Mouse (Mus musculus) lung, adult 2 months (tissue): ENCODE measurements around the gene Dennd5b. TPM values are rescaled to one million over a fixed set of nuclear protein-coding genes. Genes with fewer than 3 reads are reported as not detected.

Experiments used
- DNase-seq: peaks from one replicate; pipeline ENCODE4 v3.0.0; 2022
- H3K4me1 ChIP-seq: fragments of 200-500 bp; 2 replicates; pipeline ENCODE4 v1.6.1; 2011; ENCODE audit warnings: low read length; ENCODE audit not compliant: control insufficient read depth, insufficient read depth
- H3K4me3 ChIP-seq: fragments of 200-500 bp; replicated peaks from 2 replicates; pipeline ENCODE3; 2011; ENCODE audit warnings: low read depth, mild to moderate bottlenecking, control low read depth, low read length; ENCODE audit errors: extremely low read depth
- CTCF ChIP-seq: fragments of 200-500 bp; IDR thresholded peaks from 2 replicates; pipeline ENCODE4 v1.5.1; 2011; ENCODE audit warnings: mild to moderate bottlenecking, low read length, control low read depth; ENCODE audit not compliant: insufficient read depth
- POLR2A ChIP-seq: fragments of 200-500 bp; IDR thresholded peaks from 2 replicates; pipeline ENCODE4 v1.6.1; 2011; ENCODE audit warnings: low read depth, mild to moderate bottlenecking, control low read depth, low read length, borderline replicate concordance; ENCODE audit errors: extremely low read depth
- WGBS: fragments of 180-500 bp; shearing (Covaris S2); methylation state at CpG from one replicate; pipeline ENCODE4 v1.1.7; 2018; 5-methylcytosine and 5-hydroxymethylcytosine counted together
- polyA plus RNA-seq: library from polyadenylated mRNA; depleted of rRNA; stranded (reverse); fragments of >200 nt; gene quantifications from 2 replicates; pipeline ENCODE4 v1.2.3, GENCODE M21; 2012

The Dennd5b gene
- polyA plus RNA-seq, 1 experiment: 4.8 TPM

DNA sequence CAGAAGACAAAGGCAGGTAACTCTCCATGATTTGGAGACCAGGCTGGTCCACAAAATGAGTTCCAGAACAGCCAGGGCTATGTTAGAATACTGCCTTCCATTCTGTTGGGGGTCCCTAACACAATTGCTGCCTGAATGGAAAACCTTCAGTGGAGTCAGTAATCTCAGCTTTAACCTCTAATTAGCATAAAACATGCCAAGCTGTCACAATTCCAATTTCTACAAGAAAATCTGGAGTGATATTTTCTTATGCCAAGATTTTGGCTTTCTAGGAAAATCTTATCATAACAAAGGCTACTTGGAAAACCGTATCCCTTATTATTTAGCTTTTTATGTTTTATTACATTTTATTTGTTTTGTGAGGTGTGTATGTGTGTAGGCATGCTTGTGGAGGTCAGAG lies 2.0 kb upstream of the Dennd5b start:
- no peak for TF ChIP-seq CTCF
- no peak for TF ChIP-seq POLR2A
- Histone ChIP-seq H3K4me1 (peaks cover 2% of the 10 kb centered on the region; the same call in 1 of the 2 replicates), H3K4me3 (no peak overlapping the region)
- DNase-seq: no peak
- WGBS: 80% methylated on average over 1 of the region's 1 CpGs

DNA sequence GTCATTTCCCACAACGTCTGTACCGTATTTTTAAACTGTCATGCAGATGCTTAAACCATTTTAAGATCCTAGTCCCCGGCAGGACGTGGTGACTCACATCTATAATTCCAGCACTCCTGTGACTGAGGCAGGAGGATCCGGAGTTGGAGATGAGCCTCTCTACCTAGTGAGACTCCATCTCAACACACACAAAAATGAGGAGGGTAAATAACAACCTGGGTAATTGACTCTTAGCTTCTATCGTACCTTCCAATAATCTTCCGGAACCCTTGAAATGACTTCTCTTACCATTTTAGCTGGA lies 413 bp upstream of the Dennd5b start:
- Histone ChIP-seq H3K4me1 (peaks cover 2% of the 10 kb centered on the region; the same call in 1 of the 2 replicates), H3K4me3 (peak overlapping the region; percentile 96)
- 11% methylated on average over 7 of the region's 7 CpGs for WGBS
- no peak for TF ChIP-seq CTCF
- no peak for TF ChIP-seq POLR2A
- DNase-seq: no peak

DNA sequence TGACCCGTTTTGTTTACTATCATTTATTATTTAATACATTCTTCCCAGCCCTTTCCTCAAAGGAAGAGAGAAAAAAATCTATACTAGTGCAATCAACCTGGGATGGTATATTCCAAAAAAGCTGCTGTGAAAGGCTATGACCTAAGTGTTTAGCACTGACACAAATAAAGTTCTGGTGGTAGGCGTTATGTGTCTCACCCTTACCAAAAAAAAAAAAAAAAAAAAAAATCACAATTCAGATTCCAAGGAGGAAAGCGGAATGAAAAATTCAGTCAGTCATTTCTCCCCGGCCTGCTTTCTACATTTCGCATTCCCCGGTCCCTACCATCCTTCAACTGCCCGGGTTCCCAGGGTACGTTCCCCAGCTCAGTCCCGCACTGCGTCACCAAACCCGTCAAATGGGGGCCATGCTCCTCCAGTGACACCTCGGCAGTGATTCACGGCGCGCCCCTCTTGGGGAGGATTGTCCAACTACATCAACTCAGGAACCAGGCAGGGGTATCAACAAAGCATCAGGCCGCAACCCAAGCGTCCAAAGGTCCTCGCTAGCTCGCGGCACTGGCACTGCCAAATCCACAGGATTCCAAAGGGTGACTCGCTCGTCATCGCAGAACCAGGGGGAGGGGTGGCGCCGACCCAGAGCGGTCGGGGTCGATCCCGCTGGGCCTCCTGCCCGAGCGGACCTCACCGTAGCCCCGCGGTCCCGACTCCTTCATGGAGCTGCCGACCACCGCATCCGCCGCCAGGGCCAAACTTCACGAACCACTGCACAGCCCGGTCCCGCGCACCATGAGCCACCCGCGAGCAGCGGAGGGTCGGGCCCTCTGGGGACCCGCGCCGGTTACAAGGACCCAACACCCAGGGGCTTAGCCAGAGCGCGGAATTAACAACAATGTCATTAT lies 1.1 kb downstream of the Dennd5b start:
- peak overlapping the region; percentile 96 for H3K4me3 ChIP-seq
- DNase-seq: peak; percentile 61
- peaks cover 2% of the 10 kb centered on the region; the same call in 1 of the 2 replicates for H3K4me1 ChIP-seq
- 3% methylated on average over 52 of the region's 52 CpGs for WGBS
- TF ChIP-seq POLR2A (0 out of 2 replicates have a peak, but pooled peaks have one; percentile 14), CTCF (no peak)

DNA sequence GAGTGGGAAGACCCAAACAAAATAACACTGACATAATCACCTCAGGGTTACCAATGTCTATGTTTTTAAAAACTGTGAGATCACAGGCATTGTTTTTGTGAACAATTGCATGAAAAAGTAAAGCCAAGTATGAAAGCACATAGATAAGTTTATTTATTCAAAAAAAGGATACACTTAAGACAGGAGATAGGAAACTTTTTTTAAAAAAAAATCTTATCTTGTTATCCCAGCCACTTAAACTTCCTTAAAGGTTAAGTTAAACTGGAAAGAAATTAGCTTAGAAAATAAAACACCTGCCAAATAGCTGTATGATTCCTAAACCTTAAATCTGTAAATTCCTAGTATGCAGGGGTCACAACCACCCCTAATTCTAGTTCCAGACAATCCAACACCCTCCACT lies 2.5 kb downstream of the Dennd5b start:
- H3K4me3 ChIP-seq: no peak overlapping the region
- no peak for TF ChIP-seq POLR2A
- no peak for TF ChIP-seq CTCF
- DNase-seq: no peak
- H3K4me1 ChIP-seq: peaks cover 2% of the 10 kb centered on the region; the same call in 1 of the 2 replicates

DNA sequence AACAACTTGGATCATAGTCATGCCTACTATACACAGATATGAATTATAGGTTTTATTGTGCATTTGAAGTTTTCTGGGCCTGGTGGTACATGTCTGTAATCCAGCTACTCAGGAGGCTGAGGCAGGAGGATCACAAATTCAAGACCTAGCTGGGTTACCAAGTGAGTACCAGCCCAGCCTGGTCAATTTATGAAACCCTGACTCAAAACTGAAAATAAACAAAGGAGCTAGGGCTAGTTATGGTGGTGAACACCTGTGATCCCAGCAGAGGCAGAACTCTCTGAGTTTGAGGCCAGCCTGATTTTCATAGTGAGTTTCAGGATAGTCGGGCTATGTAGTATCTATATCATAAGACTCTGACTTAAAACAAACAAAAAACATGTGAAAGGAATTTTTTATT lies 4.2 kb downstream of the Dennd5b start:
- Histone ChIP-seq H3K4me3 (no peak overlapping the region), H3K4me1 (peaks cover 8% of the 10 kb centered on the region)
- WGBS: 85% methylated on average over 1 of the region's 1 CpGs
- no peak for TF ChIP-seq CTCF
- TF ChIP-seq POLR2A: no peak
- DNase-seq: no peak

DNA sequence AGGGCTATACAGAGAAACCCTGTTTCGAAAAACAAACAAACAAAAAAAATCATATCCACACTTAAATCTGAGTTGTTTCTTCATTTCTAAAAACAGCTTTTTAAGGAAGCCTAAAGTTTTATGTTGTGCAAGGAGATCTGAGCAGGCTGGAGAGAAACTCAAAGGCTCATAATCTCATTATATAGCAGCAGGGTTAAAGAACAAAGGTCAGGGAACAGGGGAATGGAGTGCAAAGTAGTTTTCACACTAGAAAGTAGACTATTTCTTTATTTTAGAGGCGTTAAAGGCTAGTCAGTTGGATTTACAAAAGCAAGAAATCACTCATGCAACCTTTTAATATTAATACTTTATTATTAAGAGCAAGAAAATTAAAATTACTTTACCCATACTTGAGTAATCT lies 5.2 kb downstream of the Dennd5b start:
- TF ChIP-seq POLR2A (no peak), CTCF (no peak)
- 84% methylated on average over 2 of the region's 2 CpGs for WGBS

DNA sequence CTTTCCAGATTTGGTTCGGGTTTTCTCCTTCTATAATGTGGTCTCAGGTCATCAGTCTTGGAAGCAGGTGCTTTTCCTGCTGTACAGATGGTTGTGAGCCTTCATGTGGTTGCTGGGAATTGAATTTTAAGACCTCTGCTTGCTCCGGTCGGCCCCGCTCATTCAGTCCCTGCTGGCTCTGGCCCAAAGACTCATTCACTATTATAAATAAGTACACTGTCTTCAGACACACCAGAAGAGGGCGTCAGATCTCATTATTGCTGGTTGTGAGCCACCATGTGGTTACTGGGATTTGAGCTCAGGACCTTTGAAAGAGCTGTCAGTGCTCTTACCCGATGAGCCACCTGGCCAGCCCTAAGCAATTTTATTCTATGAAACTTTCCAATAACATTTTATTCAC lies 6.1 kb downstream of the Dennd5b start:
- H3K4me3 ChIP-seq: no peak overlapping the region
- 39% methylated on average over 6 of the region's 6 CpGs for WGBS
- no peak for TF ChIP-seq POLR2A
- no peak for TF ChIP-seq CTCF
- no peak for DNase-seq
- peaks cover 9% of the 10 kb centered on the region for H3K4me1 ChIP-seq

More for the DNA sequence above, 5.2 kb downstream of the Dennd5b start:
- Histone ChIP-seq H3K4me3 (no peak overlapping the region), H3K4me1 (peaks cover 9% of the 10 kb centered on the region)
- no peak for DNase-seq

DNA sequence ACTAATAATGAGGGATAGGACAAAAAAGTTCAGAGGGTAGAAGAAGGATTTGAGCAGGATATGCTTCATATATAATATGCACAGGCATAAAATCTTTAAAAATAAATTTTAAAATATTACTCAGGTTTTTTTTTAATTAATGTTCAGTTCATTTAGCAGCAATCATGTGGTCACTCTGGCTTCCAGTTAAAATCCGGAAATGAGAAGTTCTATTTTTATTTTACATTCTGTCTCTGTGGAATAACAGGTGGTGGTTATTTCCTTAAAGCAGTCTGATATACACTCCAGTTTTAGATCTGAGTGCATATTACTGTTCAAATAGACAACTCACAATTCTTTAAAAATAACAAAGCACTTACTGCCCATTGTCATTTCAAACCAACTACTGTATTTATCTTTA lies 6.9 kb downstream of the Dennd5b start:
- no peak for TF ChIP-seq POLR2A
- no peak for TF ChIP-seq CTCF
- DNase-seq: no peak
- Histone ChIP-seq H3K4me1 (peaks cover 9% of the 10 kb centered on the region), H3K4me3 (no peak overlapping the region)
- 32% methylated on average over 1 of the region's 1 CpGs for WGBS

DNA sequence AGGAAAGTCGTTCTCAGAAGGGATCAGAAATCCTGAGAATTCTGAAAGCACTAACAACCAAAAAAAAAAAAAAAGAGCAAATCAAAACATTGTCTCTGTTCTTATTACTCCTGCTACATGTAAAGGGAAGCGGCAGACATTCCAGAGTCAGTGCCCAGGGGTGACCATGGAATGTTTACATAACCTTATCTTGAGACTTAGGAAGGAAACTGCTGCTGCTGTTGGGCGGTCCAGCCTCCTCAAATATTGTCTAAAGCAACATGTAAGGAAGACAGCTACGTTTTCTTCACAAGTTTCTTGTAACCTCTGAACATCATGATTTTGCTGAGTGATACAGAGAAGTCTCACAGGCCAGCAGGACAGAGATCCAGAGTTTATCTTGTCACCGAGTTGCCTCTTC lies 8.0 kb downstream of the Dennd5b start:
- TF ChIP-seq POLR2A: no peak
- no peak for TF ChIP-seq CTCF
- peak; percentile 8 for DNase-seq
- WGBS: 17% methylated on average over 5 of the region's 5 CpGs
- Histone ChIP-seq H3K4me1 (peaks cover 7% of the 10 kb centered on the region), H3K4me3 (peak overlapping the region; percentile 10)

DNA sequence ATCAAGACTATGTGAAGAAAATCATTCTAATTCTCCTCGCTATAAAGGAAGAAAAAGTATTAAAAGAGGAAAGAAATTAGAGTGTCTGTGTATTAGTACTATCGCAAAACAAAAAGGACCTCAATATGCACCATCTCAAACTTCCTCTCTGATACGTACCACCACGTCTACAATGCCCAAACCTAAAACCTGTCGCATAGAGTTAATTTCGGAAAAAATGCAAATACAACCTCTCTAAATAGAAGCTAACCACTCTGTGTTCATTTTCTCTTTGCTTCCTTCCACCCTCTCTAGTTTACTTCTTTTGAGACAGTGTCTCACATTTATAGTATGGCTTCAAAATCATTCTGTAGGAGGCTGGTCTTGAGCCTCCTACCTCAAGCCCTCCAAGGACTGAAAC lies 9.1 kb downstream of the Dennd5b start:
- Histone ChIP-seq H3K4me1 (peaks cover 7% of the 10 kb centered on the region), H3K4me3 (no peak overlapping the region)
- no peak for TF ChIP-seq POLR2A
- TF ChIP-seq CTCF: no peak
- DNase-seq: no peak
- 87% methylated on average over 6 of the region's 6 CpGs for WGBS
